Mouse (Mus musculus) E14TG2a.4 (cell line): ENCODE results near the gene Gm42957.

Experiments used
- CTCF ChIP-seq: conservative IDR thresholded peaks from 2 replicates; pipeline ENCODE4 v1.5.1; 2014; ENCODE audit warnings: low read length
- POU5F1 ChIP-seq: IDR thresholded peaks from 2 replicates; pipeline ENCODE4 v1.6.1; 2014; ENCODE audit warnings: low read length, borderline replicate concordance

GRCm38 (mm10) chr3:96671519-96671918 lies 36.2 kb downstream of the Gm42957 start:
- TF ChIP-seq CTCF: no peak
- no peak for TF ChIP-seq POU5F1
